Comparison of ENCODE assay signal across 19 mouse cellular contexts in the genomic region with DNA sequence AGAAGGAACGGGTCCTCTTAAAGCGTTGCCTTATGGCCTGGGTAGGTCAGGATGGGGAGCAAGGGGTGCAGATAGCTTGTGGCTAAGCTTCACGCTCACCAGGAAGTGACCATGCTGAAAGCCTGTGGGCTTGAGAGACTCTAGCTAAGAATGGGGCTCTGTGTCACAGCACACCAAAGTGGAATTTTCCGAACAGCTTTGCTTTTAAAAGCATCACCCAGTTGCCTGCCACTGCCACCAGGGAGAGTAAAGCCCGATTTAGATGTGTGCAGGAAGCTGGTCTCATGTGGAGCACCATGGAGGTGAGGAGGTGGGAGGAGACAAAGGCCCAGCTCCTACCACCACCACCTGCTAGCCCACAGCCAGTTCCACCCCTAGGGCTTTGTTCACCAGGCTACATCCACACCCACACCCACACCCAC. TPM values are rescaled to one million over a fixed set of nuclear protein-coding genes. Genes with fewer than 3 reads are reported as not detected.
DNase-seq lines count a peak whose midpoint lies in the region; ATAC-seq lines count a peak whose summit lies in the region.
"Had no signal": no experiment of that assay in that cellular context is flagged by ENCODE, and none has a peak within 500 bp of the region (broad histone marks: within the 10 kb centered on the region; RNA-seq: fewer than 3 reads in every experiment).

No protein-coding gene starts in this region.

- no peak overlapping the region for H3K4me3 ChIP-seq in stomach, embryonic 16.5 days (replicated peaks; ENCODE audit: low read length)
- H3K4me3 ChIP-seq in kidney, embryonic 16.5 days (ENCODE audit: low read length), result no peak overlapping the region
- H3K4me3 ChIP-seq: midbrain, embryonic 10.5 days had no signal

- no peak overlapping the region for H3K27ac ChIP-seq in stomach, embryonic 16.5 days (ENCODE audit: low read length)
- no peak overlapping the region for H3K27ac ChIP-seq in kidney, embryonic 16.5 days (ENCODE audit: low read length)
- H3K27ac ChIP-seq: hindbrain, embryonic 14.5 days; midbrain, embryonic 10.5 days had no signal

- no peak overlapping the region for H3K4me2 ChIP-seq in stomach, embryonic 16.5 days (ENCODE audit: low read depth, low read length)
- H3K4me2 ChIP-seq in kidney, embryonic 16.5 days (replicated peaks; ENCODE audit: low read depth, low read length), result no peak overlapping the region
- H3K4me2 ChIP-seq: hindbrain, embryonic 14.5 days; liver, embryonic 11.5 days had no signal

- H3K36me3 ChIP-seq in stomach, embryonic 16.5 days (ENCODE audit: control insufficient read depth, insufficient read depth, low read length), result no peaks in the 10 kb centered on the region
- no peaks in the 10 kb centered on the region for H3K36me3 ChIP-seq in kidney, embryonic 16.5 days (ENCODE audit: insufficient read depth, low read length)
- H3K36me3 ChIP-seq: midbrain, embryonic 10.5 days had no signal

- peak; percentile 36 for DNase-seq in layer of hippocampus, adult 9-11 months
- DNase-seq in layer of hippocampus, postnatal 25 days (ENCODE audit: extremely low spot score in 1 of 2, low spot score in 1 of 2), result no peak
- DNase-seq in right cerebral cortex, adult 2 months (ENCODE audit: low spot score in 2 of 2), result peak; percentile 60 to 64
- no peak for DNase-seq in right cerebral cortex, postnatal 10 days (ENCODE audit: low spot score in 2 of 2)
- no peak for DNase-seq in yolk sac, embryonic 10.5 days (ENCODE audit: low spot score)
- DNase-seq: adrenal gland, postnatal 25 days; cerebellum, adult 9-10 months; forebrain, postnatal 0 days; heart, adult 11 months; kidney, adult 11 months; kidney, postnatal 36 days; thymus, postnatal 36 days had no signal

- H3K9me3 ChIP-seq in stomach, embryonic 16.5 days (replicated peaks; ENCODE audit: control insufficient read depth, low read length), result no peaks in the 10 kb centered on the region
- H3K9me3 ChIP-seq in kidney, embryonic 16.5 days (ENCODE audit: low read length), result no peaks in the 10 kb centered on the region
- H3K9me3 ChIP-seq: midbrain, embryonic 10.5 days had no signal

- no peaks in the 10 kb centered on the region for H3K27me3 ChIP-seq in stomach, embryonic 16.5 days (ENCODE audit: control insufficient read depth, insufficient read depth, low read length)
- no peaks in the 10 kb centered on the region for H3K27me3 ChIP-seq in kidney, embryonic 16.5 days (ENCODE audit: insufficient read depth, low read length)

- H3K4me1 ChIP-seq in stomach, embryonic 16.5 days (ENCODE audit: control insufficient read depth, insufficient read depth, low read length), result no peaks in the 10 kb centered on the region
- no peaks in the 10 kb centered on the region for H3K4me1 ChIP-seq in kidney, embryonic 16.5 days (ENCODE audit: insufficient read depth, low read length)

- WGBS in stomach, embryonic 16.5 days, result 59% methylated on average over 5 of the region's 5 CpGs
- WGBS in kidney, embryonic 16.5 days, result 76% methylated on average over 5 of the region's 5 CpGs

- ATAC-seq in granulocyte monocyte progenitor cell, adult 5-6 weeks (replicated peaks; ENCODE audit: poor library complexity, severe bottlenecking), result peak; percentile 37; the same call in 1 of the 2 replicates
- ATAC-seq in stomach, embryonic 16.5 days (ENCODE audit: insufficient read depth, low FRiP score), result peak; percentile 36; the same call in 1 of the 2 replicates
- ATAC-seq in kidney, embryonic 16.5 days (ENCODE audit: low FRiP score, low TSS enrichment), result no peak
- ATAC-seq: forebrain, postnatal 0 days; lung, postnatal 0 days had no signal

- no peak overlapping the region for H3K9ac ChIP-seq in stomach, embryonic 16.5 days (ENCODE audit: low read length)
- no peak overlapping the region for H3K9ac ChIP-seq in kidney, embryonic 16.5 days (replicated peaks; ENCODE audit: low read length)
- H3K9ac ChIP-seq: forebrain, postnatal 0 days; hindbrain, embryonic 14.5 days had no signal

RNA-seq across cellular contexts. Expression of gene Tbc1d14, which starts 2.6 kb away (rescaled TPM):
- 100 to 1,000 TPM in 1 of 2 experiments, 10 to 100 TPM in 1; 92.4 to 104 TPM for total RNA-seq in layer of hippocampus, postnatal 25 days (2021)
- 17.9 and 22.6 TPM in 2 replicates for total RNA-seq in granulocyte monocyte progenitor cell, adult 5-6 weeks (2014; fragmentation: Nextera tagmentation)
- total RNA-seq in granulocyte monocyte progenitor cell, adult 5-6 weeks (2017), result 7.2 and 8.7 TPM in 2 replicates
- polyA plus RNA-seq in stomach, embryonic 16.5 days (2015; fragmentation: Nextera tagmentation; extraction: Ambion mirVana), result 39.5 and 43.6 TPM in 2 replicates
- polyA plus RNA-seq in kidney, embryonic 16.5 days (2015; fragmentation: Nextera tagmentation; extraction: Ambion mirVana), result 53.9 and 54.8 TPM in 2 replicates

Comparison
In these comparisons a context has a peak if more than half of its experiments do, and no peak if none do; other contexts are left out.
1. DNase-seq: peak in layer of hippocampus, adult 9-11 months (single experiment) and right cerebral cortex, adult 2 months (2 of 2); none in layer of hippocampus, postnatal 25 days (0 of 2), right cerebral cortex, postnatal 10 days (0 of 2) and yolk sac, embryonic 10.5 days (single experiment).